Mouse (Mus musculus) erythroblast, embryonic 14.5 days (primary cell): ENCODE results near the gene Chd2. TPM values are rescaled to one million over a fixed set of nuclear protein-coding genes. Genes with fewer than 3 reads are reported as not detected.
A peak's percentile ranks its signal among the peaks of the same experiment; 100 is the strongest.

ENCODE experiments used
- H3K27me3 ChIP-seq: 2 replicates; pipeline ENCODE4 v1.6.1; 2012; ENCODE audit warnings: inconsistent platforms; ENCODE audit not compliant: control insufficient read depth
- H3K36me3 ChIP-seq: 2 replicates; pipeline ENCODE4 v1.6.1; 2012; ENCODE audit warnings: mild to moderate bottlenecking, inconsistent platforms; ENCODE audit not compliant: control insufficient read depth
- H3K4me1 ChIP-seq: 2 replicates; pipeline ENCODE4 v1.6.1; 2012; ENCODE audit warnings: inconsistent platforms; ENCODE audit not compliant: control insufficient read depth
- H3K4me3 ChIP-seq: replicated peaks from 2 replicates; pipeline ENCODE3; 2012; ENCODE audit warnings: moderate library complexity, mild to moderate bottlenecking, inconsistent platforms
- H3K9me3 ChIP-seq: 2 replicates; pipeline ENCODE4 v1.6.1; 2012; ENCODE audit warnings: low read length, inconsistent platforms, mixed read lengths; ENCODE audit not compliant: control insufficient read depth
- GATA1 ChIP-seq: IDR thresholded peaks from 2 replicates; pipeline ENCODE4 v1.6.1; 2012; ENCODE audit warnings: low read length, inconsistent platforms, mixed read lengths
- TAL1 ChIP-seq: IDR thresholded peaks from 3 replicates; pipeline ENCODE4 v1.6.1; 2012; ENCODE audit warnings: low read length, inconsistent platforms, mixed read lengths
- polyA plus RNA-seq: library from polyadenylated mRNA; stranded (reverse); fragments of >175 nt; gene quantifications from 2 replicates; pipeline ENCODE4 v1.2.3, GENCODE M21; 2012

The Chd2 gene
- polyA plus RNA-seq, 1 experiment, result 7.1 TPM

DNA sequence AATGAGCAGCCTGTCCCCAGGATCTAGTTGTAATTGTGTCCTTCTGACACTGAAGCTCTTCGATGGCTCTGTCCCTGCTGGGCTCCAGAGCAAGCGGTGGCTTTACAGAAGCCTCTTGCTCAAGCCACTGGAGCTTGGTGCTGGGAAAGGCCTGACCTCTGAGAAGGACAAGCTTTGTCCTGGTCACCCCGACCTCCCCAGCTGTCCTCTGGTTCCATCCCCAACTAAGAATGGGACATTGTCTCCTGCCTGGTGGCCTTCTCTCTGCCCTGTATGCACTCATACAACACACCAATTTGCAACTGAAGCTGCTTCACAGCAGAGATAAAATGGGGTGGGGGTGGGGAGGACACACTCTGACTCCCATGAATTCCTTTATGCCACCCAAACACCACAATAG, 117.4 kb downstream of the Chd2 start:
- Histone ChIP-seq H3K36me3 (peaks cover 30% of the 10 kb centered on the region), H3K4me1 (no peaks in the 10 kb centered on the region), H3K27me3 (no peaks in the 10 kb centered on the region), H3K9me3 (no peaks in the 10 kb centered on the region), H3K4me3 (no peak overlapping the region)
- no peak for TF ChIP-seq GATA1
- TF ChIP-seq TAL1, result no peak

DNA sequence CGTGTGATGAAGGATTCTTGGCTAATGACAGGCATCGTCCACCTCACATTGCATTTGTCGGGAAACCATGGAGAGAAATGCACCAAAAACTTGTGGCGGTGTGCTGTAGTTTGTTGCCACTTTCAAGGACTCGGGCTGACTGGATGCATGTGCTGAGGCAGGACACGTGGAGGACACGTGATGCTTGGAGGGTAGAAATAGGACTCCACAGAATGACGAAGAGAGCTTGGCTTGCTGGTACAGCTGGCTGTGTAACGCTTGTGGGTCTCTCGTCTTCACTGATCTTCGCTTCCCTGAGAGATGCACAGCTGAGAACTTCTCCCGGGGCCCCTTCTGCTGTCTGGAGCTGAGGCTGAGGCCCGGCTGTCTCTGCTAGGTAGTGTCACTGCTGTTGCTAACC, 118.4 kb downstream of the Chd2 start:
- H3K9me3 ChIP-seq, result no peaks in the 10 kb centered on the region
- H3K27me3 ChIP-seq, result no peaks in the 10 kb centered on the region
- H3K36me3 ChIP-seq, result peaks cover 20% of the 10 kb centered on the region
- no peak overlapping the region for H3K4me3 ChIP-seq
- H3K4me1 ChIP-seq, result no peaks in the 10 kb centered on the region
- TF ChIP-seq GATA1 (no peak), TAL1 (no peak)

DNA sequence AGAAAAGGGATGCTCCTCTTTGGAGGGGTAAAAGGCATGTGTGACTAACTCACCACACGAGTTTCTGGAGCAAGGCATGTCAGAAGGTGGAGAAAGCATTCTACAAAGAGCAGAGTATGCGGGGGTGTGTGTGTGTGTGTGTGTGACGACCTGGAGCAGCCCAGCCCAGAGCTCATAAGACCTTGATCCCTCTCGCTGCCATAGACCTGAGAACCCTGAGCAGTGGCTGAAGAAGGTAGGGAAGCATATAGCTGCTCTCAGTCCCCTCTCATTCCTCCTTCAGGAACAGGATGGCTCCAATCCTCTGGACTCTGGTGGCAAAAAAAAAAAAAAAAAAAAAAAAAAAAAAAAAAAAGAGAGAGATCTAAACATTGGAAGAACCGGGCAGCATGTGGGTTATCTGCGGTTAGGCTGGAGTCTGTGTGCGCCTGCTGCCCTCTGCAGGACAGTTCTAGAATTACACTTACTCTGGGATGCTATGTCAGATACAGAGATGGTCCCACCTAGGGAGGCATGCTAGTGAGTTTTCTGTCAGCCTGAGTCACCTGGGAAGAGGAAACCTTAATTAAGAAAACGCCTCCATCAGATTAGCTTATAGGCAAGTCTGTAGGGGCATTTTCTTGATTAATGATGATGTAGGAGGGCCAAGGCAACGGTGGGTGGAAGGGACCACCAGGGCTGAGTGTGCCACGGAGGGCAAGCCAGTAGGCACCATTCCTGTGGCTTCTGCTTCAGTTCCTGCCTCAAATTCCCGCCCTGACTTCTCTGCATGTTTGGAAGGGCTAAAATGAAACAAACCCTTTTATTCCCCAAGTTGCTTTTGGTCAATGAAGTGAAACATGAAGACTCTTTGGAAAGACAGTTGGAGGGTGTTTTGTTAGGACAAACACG, 119.2 kb downstream of the Chd2 start:
- no peak overlapping the region for H3K4me3 ChIP-seq
- no peak for TF ChIP-seq GATA1
- peak; percentile 26; the same call in 1 of the 3 replicates for TF ChIP-seq TAL1
- peaks cover 12% of the 10 kb centered on the region for H3K36me3 ChIP-seq
- no peaks in the 10 kb centered on the region for H3K27me3 ChIP-seq
- no peaks in the 10 kb centered on the region for H3K9me3 ChIP-seq
- H3K4me1 ChIP-seq, result no peaks in the 10 kb centered on the region

DNA sequence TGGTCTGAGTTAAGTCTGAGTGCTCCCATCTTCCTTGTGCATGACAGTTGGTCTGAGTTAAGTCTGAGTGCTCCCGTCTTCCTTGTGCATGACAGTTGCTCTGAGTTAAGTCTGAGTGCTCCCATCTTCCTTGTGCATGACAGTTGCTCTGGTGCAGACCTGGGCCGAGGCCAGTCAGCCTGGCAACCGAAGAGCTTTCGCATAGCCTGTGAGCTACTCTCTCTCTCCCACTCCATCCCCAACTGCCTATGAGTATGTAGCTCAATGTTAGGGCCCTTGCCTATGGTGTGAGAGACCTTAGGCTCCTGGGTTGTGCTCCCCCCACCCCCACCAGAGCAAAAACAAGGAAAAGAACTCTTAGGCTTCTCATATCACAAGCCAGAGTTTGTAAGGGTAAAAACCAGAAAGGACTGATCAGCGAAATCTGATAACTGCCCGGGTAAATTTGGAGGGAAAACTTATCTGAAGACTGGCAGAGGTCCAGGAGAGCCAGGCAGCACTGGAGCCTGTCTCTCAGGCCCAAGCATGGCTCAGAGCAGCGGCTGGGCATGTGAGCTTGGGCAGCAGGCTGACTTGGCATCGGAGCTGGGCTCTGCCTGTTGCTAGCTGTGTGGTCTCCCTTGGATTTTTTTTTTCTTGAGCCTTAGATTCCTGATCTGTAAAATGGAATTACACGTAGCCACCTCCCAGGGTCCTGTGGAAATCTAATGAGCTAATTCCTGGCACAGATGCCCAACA, 120.2 kb downstream of the Chd2 start:
- no peaks in the 10 kb centered on the region for H3K9me3 ChIP-seq
- TF ChIP-seq TAL1 (no peak), GATA1 (no peak)
- H3K4me3 ChIP-seq, result no peak overlapping the region
- H3K4me1 ChIP-seq, result no peaks in the 10 kb centered on the region
- peaks cover 3% of the 10 kb centered on the region for H3K36me3 ChIP-seq
- H3K27me3 ChIP-seq, result no peaks in the 10 kb centered on the region

DNA sequence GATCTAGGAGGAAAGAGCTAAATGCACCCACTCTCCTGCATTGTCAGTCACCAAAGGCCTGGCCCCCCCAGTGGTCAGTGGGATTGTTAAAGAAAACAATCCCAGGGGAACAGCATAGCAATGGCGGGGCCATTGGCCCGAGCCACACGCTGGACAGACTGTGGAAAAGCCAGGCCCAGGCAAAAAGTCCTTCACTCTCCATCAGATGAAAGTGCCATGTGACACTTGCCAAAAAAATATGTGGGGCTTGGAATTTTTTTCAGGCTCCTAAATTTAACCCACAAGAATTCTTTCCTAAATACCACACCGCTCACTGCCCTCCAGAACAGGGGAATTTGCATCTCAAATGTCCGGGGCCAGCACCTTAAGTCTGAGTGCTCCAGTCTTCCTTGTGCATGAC, 120.8 kb downstream of the Chd2 start:
- TF ChIP-seq TAL1 (no peak), GATA1 (no peak)
- H3K4me3 ChIP-seq, result no peak overlapping the region
- H3K36me3 ChIP-seq, result no peaks in the 10 kb centered on the region; the same call in 1 of the 2 replicates
- H3K9me3 ChIP-seq, result no peaks in the 10 kb centered on the region
- no peaks in the 10 kb centered on the region for H3K4me1 ChIP-seq
- no peaks in the 10 kb centered on the region for H3K27me3 ChIP-seq

DNA sequence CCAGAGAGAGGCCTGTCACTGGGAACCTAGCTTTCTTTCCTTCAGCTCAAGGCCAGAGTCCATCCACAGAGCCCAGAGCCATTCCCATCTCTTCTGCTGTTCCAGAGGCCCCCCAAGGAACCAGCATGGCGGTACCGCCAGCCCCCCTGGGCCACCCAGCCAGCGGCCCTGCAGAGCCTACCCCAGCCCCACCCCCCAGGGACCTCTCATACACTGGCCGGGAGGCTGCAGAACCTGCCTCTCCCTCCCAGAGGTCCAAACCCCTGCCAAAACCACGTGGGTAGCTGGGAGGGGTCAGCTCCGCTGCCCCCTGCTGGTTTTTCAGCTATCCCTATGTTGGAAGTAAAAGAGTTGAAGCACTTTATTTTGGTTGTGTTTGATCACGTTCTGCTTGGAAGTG, 122.3 kb downstream of the Chd2 start:
- Histone ChIP-seq H3K4me3 (no peak overlapping the region), H3K36me3 (no peaks in the 10 kb centered on the region), H3K4me1 (no peaks in the 10 kb centered on the region), H3K27me3 (no peaks in the 10 kb centered on the region), H3K9me3 (no peaks in the 10 kb centered on the region)
- TF ChIP-seq GATA1 (no peak), TAL1 (no peak)

DNA sequence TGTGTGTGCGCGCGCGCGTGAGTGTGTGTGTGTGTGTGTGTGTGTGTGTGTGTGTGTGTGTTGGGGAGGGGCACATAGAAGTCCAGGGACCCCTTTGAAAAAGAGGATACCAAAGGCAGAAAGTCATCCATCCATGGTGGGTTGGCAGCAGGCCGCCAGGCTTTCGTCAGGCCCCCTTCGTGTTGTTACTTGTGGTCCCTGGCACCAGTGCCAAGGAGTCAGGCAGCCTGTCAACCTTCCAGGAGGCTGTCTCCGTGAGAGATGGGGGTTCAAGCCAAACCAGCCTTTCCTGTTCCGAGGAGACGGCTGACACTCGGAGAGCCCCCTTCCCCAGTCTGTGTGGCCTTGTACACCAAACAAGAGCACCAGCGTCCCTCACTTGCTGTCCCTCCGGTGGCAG, 127.4 kb downstream of the Chd2 start:
- Histone ChIP-seq H3K4me1 (no peaks in the 10 kb centered on the region), H3K9me3 (no peaks in the 10 kb centered on the region), H3K36me3 (no peaks in the 10 kb centered on the region), H3K4me3 (no peak overlapping the region), H3K27me3 (no peaks in the 10 kb centered on the region)
- TF ChIP-seq TAL1 (no peak), GATA1 (no peak)

DNA sequence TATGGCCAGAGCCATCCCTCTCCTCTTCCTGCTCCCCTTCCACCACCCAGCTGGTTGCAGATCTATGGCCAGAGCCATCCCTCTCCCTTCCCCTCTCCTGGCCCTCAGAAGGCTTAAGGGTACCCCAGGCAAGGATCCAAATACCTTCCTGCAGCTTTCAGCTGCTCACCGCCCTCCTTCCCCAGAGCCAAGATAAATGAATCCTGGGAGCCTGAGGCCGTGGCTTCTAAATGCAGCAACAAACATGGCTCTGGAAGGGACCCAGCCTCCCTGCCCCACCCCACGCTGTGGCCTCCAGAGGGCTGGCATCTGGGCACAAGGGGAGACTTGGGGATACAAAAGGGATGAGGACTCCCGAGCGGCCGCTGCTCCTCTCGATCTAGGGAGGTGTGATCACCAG, 129.2 kb downstream of the Chd2 start:
- H3K4me1 ChIP-seq, result no peaks in the 10 kb centered on the region
- no peaks in the 10 kb centered on the region for H3K27me3 ChIP-seq
- H3K9me3 ChIP-seq, result 0 out of 2 replicates have a peak, but pooled peaks cover under 1% of the 10 kb centered on the region
- TF ChIP-seq TAL1 (no peak), GATA1 (no peak)
- no peak overlapping the region for H3K4me3 ChIP-seq
- H3K36me3 ChIP-seq, result no peaks in the 10 kb centered on the region

DNA sequence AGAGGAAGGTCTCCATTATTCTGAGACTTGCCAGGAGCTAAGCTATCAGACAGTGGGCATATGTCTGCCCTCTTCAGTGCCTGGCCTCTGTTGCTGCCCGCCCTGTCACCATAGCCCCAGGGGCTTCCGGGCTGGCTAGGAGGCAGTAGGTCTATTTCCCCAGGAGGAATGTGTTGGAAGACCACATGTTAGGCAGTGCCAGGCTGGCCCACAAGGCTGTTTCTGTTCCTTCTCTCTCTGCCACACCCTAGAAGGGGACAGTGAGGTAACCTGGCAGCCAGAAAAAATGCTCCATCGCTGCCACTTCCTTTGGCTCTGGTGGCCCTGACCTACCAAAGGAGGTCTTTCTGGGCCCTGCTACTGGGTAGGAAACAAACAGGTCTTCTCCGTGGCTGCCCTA, 129.6 kb downstream of the Chd2 start:
- H3K27me3 ChIP-seq, result no peaks in the 10 kb centered on the region
- no peaks in the 10 kb centered on the region for H3K4me1 ChIP-seq
- TF ChIP-seq GATA1, result no peak
- no peak for TF ChIP-seq TAL1
- H3K4me3 ChIP-seq, result no peak overlapping the region
- 0 out of 2 replicates have a peak, but pooled peaks cover 3% of the 10 kb centered on the region for H3K9me3 ChIP-seq
- H3K36me3 ChIP-seq, result no peaks in the 10 kb centered on the region
